Mouse (Mus musculus) heart, embryonic 14.5 days (tissue): Measurements from ENCODE around the gene Hhat. TPM values are rescaled to one million over a fixed set of nuclear protein-coding genes. Genes with fewer than 3 reads are reported as not detected.

Experiments used
- ATAC-seq: fragments of 200-750 bp; cut with Nextera tagmentation; 2 replicates; pipeline ENCODE4 v1.8.0; 2017; ENCODE audit warnings: low read depth, moderate TSS enrichment; ENCODE audit not compliant: insufficient number of reproducible peaks, insufficient read depth, low FRiP score
- H3K27ac ChIP-seq, 2 experiments: fragments of 200-500 bp in 1 of 2; fragments of 300-500 bp in 1 of 2; sonication (generic) in 1 of 2; replicated peaks in 1 of 2; 2 replicates each; pipeline ENCODE4 v1.5.1; 2012 to 2014; ENCODE audit warnings: low read depth in 2 of 2, low read length in 2 of 2, control low read depth in 1 of 2, mild to moderate bottlenecking in 1 of 2, mixed read lengths in 1 of 2; ENCODE audit not compliant: control insufficient read depth in 1 of 2, insufficient read depth in 1 of 2
- H3K27me3 ChIP-seq: fragments of 300-500 bp; sonication (generic); 2 replicates; pipeline ENCODE4 v1.6.1; 2014; ENCODE audit warnings: mild to moderate bottlenecking, low read length, control low read depth; ENCODE audit not compliant: control insufficient read depth, insufficient read depth
- H3K36me3 ChIP-seq: fragments of 300-500 bp; sonication (generic); 2 replicates; pipeline ENCODE4 v1.6.1; 2014; ENCODE audit warnings: mild to moderate bottlenecking, control low read depth, low read length, mixed read lengths; ENCODE audit not compliant: control insufficient read depth, insufficient read depth
- H3K4me1 ChIP-seq, 2 experiments: fragments of 200-500 bp in 1 of 2; fragments of 300-500 bp in 1 of 2; sonication (generic) in 1 of 2; 2 replicates each; pipeline ENCODE4 v1.6.1; 2012 to 2014; ENCODE audit warnings: low read length in 2 of 2, control low read depth in 1 of 2, mixed read lengths in 1 of 2; ENCODE audit not compliant: control insufficient read depth in 2 of 2, insufficient read depth in 2 of 2
- H3K4me2 ChIP-seq: fragments of 300-500 bp; sonication (generic); 2 replicates; pipeline ENCODE4 v1.6.1; 2014; ENCODE audit warnings: mild to moderate bottlenecking, low read length
- H3K4me3 ChIP-seq, 2 experiments: fragments of 200-500 bp in 1 of 2; fragments of 300-500 bp in 1 of 2; sonication (generic) in 1 of 2; 2 replicates each; pipeline ENCODE4 v1.5.1; 2012 to 2014; ENCODE audit warnings: low read length in 2 of 2, mild to moderate bottlenecking in 2 of 2, control low read depth in 1 of 2, low read depth in 1 of 2, moderate library complexity in 1 of 2; ENCODE audit not compliant: control insufficient read depth in 1 of 2, insufficient read depth in 1 of 2
- H3K9ac ChIP-seq: fragments of 300-500 bp; sonication (generic); 2 replicates; pipeline ENCODE4 v1.6.1; 2014; ENCODE audit warnings: mild to moderate bottlenecking, low read length
- H3K9me3 ChIP-seq: fragments of 300-500 bp; sonication (generic); 2 replicates; pipeline ENCODE4 v1.6.1; 2016; ENCODE audit warnings: low read length, control low read depth; ENCODE audit not compliant: control insufficient read depth
- WGBS: fragments of 180-500 bp; shearing (Covaris S2); extraction: QIAGEN DNeasy Blood & Tissue Kit; methylation state at CpG from one replicate; pipeline ENCODE4 v1.1.7; 2014; 5-methylcytosine and 5-hydroxymethylcytosine counted together
- polyA plus RNA-seq: library from polyadenylated mRNA; unstranded; fragments of >200 nt; fragmentation: Nextera tagmentation; extraction: Ambion mirVana; gene quantifications from 2 replicates; pipeline ENCODE4 v1.2.1, GENCODE M21; 2014

Gene Hhat
- polyA plus RNA-seq, 1 experiment from 2014 or later: 6.8 TPM

DNA sequence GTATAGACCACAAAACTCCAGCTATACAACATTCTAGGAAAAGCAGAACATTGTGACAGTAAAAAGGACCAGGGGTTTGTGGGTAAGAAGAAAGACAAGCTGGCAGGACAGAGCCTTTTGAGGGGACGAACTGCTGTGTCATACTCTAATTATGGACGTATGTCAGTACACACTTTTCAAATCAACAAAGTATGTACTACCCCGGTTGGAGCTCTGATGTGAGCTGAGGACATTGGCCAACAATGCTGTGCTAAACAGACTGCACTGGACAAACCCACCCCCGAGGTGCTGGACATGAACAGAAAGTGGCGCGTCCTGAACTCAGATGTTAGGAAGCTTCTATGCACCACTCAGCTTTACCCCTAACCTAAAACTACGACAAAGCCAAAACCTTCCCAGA lies 14.3 kb downstream of the Hhat start:
- ATAC-seq: no peak
- no peaks in the 10 kb centered on the region for H3K27me3 ChIP-seq
- no peaks in the 10 kb centered on the region for H3K36me3 ChIP-seq
- 65% methylated on average over 7 of the region's 7 CpGs for WGBS
- no peak overlapping the region for H3K4me3 ChIP-seq
- H3K9ac ChIP-seq: no peak overlapping the region
- no peak overlapping the region for H3K27ac ChIP-seq
- H3K9me3 ChIP-seq: no peaks in the 10 kb centered on the region
- peaks cover 13 to 16% of the 10 kb centered on the region in 2 experiments for H3K4me1 ChIP-seq
- H3K4me2 ChIP-seq: no peak overlapping the region

DNA sequence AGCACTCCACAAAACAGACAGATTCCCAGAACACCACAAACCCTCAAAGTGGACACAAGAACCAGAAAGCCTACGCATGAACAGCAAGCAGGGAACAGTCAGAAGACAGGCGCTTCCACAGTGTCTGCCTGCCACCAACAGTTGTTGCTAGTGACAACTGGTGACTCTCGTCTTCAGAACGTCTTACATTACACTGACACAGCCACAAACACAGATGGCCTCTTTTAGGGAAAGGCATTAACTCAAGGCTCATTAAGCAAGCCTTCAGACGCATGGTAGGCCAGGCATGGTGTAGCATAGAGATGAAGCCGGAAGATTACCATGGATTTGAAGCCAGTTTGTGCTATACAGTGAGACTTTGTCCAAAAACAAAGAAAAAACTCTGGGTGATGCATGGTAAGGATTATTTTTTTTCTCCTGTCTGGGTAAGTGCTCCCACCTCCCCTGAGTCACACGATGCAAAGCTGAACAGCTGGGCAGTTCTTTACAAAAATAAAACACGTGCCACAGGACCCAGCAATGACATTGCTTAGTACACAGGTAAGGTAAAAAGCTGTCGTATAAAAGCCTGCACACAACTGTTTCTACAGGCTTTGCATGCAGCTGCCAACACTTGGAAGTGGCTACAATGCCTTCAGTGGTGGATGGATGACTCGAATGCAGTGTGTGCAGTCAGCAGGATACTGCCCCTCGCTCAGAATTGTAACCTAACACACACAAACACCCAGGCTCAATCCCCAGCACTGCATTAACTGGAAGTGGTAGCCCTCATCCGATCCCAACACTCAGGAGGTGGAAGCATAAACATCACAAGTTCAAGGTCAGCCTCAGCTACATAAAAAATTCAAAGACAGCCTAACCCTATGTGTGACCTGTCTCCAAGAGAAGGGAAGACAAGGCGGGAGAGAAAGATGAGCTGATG lies 15.1 kb downstream of the Hhat start:
- 79% methylated on average over 13 of the region's 13 CpGs for WGBS
- Histone ChIP-seq H3K27ac (no peak overlapping the region), H3K9ac (no peak overlapping the region), H3K4me3 (no peak overlapping the region), H3K27me3 (no peaks in the 10 kb centered on the region), H3K9me3 (no peaks in the 10 kb centered on the region), H3K4me1 (peaks cover 13 to 16% of the 10 kb centered on the region in 2 experiments), H3K4me2 (no peak overlapping the region), H3K36me3 (no peaks in the 10 kb centered on the region)
- ATAC-seq: no peak

DNA sequence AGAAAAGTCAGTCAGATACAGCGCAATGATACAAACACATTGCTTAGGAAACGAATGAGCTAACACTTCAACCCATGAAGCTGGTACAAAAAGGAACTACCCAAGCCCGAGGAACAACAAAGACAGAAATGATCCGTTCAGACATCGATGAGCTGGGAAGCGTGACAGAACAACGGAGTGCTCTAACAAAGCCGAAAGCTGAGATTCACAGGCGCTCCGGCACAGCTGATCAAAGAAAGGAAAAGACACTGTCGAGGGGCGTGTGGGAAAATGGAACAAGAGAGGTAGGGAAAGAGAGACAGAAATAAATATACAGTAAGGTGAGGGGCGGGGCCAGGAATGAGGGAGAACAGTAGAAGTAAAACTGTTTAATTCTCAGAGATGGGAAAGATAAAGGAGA lies 15.8 kb downstream of the Hhat start:
- Histone ChIP-seq H3K27ac (no peak overlapping the region), H3K4me3 (no peak overlapping the region), H3K9ac (no peak overlapping the region), H3K36me3 (no peaks in the 10 kb centered on the region), H3K9me3 (no peaks in the 10 kb centered on the region), H3K4me2 (no peak overlapping the region), H3K27me3 (no peaks in the 10 kb centered on the region), H3K4me1 (peaks cover 13 to 16% of the 10 kb centered on the region in 2 experiments)
- no peak for ATAC-seq
- WGBS: 92% methylated on average over 13 of the region's 13 CpGs

DNA sequence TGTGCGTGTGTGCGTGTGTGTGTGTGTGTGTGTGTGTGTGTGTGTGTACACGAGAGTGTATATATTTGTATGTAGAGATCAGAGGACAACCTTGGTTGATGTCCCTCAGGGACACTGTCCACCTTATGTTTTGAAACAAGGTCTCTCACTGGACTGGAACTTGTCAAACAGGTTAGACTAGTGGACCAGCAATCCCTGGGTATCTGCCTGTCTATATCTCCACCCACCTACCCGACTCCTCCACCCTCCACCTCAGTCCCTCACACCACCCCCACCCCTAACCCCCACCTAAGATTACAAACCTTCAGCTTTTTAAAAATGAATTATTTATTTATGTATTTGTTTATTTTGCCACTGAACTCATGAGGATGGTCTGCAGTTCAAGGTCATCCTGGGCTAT lies 16.8 kb downstream of the Hhat start:
- no peak overlapping the region for H3K9ac ChIP-seq
- H3K27me3 ChIP-seq: no peaks in the 10 kb centered on the region
- ATAC-seq: no peak
- peaks cover 13 to 26% of the 10 kb centered on the region in 2 experiments for H3K4me1 ChIP-seq
- no peak overlapping the region for H3K4me2 ChIP-seq
- H3K9me3 ChIP-seq: no peaks in the 10 kb centered on the region
- 88% methylated on average over 4 of the region's 4 CpGs for WGBS
- H3K4me3 ChIP-seq: no peak overlapping the region
- no peak overlapping the region for H3K27ac ChIP-seq
- H3K36me3 ChIP-seq: no peaks in the 10 kb centered on the region

DNA sequence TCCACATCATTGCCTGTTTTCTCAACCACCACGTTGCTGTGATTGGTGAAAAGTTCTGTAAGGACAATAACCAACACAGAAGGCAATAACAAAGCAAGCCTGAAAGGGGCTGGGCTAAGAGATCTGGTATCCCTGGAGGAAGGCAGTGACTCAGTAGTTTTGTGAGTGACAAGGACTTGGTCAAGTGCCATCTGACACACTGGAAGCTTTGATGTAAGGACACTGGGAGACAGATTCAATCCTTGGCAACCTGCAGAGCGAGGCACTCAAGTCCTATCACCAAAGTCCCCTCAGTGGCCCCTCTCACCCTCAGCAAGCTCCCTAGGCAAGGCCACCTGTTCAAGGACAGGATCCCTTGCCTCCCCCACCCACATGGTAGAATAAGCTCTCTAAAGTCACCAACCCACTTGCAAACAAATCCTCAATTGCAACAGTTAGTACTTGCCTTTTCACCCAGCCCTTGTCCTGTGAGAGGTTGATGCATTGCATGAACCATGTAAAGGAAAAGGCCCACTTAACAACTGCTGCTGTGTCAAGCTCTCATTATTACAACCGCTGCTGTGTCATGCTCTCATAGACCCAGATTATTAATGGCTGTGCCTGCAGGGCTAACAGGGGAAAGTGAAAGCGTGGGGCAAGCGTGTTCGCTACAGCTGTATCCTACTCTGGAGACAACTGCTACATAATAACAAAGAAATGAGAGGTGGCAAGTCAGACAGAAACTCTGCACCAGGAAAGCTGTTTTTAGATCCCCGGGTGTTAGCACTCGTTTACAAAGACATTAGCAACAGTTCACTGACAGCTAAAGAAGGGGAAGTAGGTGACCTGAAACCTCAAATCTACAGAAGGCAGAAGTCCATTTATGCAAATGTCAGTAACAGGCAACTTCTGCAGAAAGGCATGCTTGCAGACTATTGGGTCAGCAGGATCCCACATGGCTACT lies 18.1 kb downstream of the Hhat start:
- peak overlapping the region; percentile 51 for H3K4me2 ChIP-seq
- H3K36me3 ChIP-seq: no peaks in the 10 kb centered on the region
- ATAC-seq: no peak
- no peaks in the 10 kb centered on the region for H3K9me3 ChIP-seq
- peak overlapping the region; percentile 59 for H3K9ac ChIP-seq
- 46% methylated on average over 8 of the region's 8 CpGs for WGBS
- no peaks in the 10 kb centered on the region for H3K27me3 ChIP-seq
- H3K4me1 ChIP-seq: peaks cover 13 to 27% of the 10 kb centered on the region in 2 experiments
- H3K27ac ChIP-seq: peak overlapping the region; percentile 55 to 73
- peak overlapping the region; percentile 10 to 12; a peak in 3 of 4 replicates for H3K4me3 ChIP-seq

DNA sequence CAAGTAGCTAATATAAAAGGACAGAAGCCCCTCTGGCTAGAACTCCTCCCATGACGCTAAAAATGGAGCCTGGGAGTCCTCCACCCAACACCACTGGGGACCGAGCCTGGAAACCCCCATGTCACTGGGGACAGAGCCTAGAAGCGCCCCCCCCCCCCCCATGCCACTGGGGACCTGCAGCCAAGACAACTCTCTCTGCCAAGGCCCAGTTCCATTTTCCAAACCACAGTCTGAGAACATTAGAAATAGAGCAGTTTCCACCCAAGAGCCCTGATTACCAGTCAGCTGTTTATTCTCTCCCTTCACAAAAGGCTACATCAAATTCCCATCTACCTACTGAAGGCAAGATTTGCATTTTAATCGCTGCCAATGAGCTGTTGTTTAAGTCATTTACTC lies 21.0 kb downstream of the Hhat start:
- H3K27me3 ChIP-seq: no peaks in the 10 kb centered on the region
- no peak overlapping the region for H3K4me2 ChIP-seq
- no peaks in the 10 kb centered on the region for H3K9me3 ChIP-seq
- WGBS: 48% methylated on average over 4 of the region's 4 CpGs
- ATAC-seq: no peak
- H3K4me1 ChIP-seq: peaks cover 13 to 27% of the 10 kb centered on the region in 2 experiments
- H3K9ac ChIP-seq: no peak overlapping the region
- H3K4me3 ChIP-seq: no peak overlapping the region
- H3K36me3 ChIP-seq: no peaks in the 10 kb centered on the region
- H3K27ac ChIP-seq: no peak overlapping the region

DNA sequence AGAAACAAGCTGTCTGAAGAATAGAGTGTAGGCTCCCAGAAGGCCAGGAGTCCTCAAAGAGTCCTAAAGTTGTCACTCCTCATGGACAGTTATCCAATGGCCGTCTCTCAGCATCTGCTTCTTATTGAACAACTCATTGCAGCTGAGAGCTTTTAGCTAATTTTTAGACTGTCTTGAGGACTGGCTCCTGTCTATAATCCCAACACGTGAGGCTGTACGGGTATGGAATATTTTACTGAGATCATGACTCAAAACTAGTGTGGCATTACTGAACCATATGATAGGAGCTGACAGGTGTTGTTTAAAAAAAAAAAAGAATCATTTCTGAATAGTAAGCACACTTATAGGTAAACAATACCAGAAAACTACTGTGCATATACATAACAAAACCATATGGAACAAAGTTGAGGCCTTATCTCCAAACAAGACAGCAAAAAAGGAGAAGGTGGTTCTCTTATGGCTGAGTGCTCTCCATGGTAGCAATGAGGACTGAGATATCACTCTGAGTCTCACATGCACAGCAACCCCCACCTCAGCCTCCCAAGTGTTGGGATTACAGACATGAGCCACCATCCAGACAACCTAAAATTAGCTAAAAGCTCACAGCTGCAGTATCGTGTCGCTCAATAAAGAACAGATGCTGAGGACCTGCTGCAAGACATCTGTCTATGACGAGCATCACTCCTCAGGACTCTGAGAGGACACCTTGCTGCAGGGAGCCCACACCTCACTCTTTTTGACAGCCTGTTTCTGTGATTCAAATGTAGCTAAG lies 21.6 kb downstream of the Hhat start:
- Histone ChIP-seq H3K4me2 (no peak overlapping the region), H3K27ac (no peak overlapping the region), H3K27me3 (no peaks in the 10 kb centered on the region), H3K9me3 (no peaks in the 10 kb centered on the region), H3K36me3 (no peaks in the 10 kb centered on the region), H3K4me3 (no peak overlapping the region), H3K9ac (no peak overlapping the region), H3K4me1 (peaks cover 13 to 27% of the 10 kb centered on the region in 2 experiments)
- 60% methylated on average over 6 of the region's 6 CpGs for WGBS
- ATAC-seq: no peak
